Mouse (Mus musculus) Patski (cell line): ENCODE measurements around the gene Boc. TPM values are rescaled to one million over a fixed set of nuclear protein-coding genes. Genes with fewer than 3 reads are reported as not detected.
A peak's percentile ranks its signal among the peaks of the same experiment; 100 is the strongest.

Experiments
- ATAC-seq: fragments of 100-300 bp; one replicate; pipeline ENCODE4 v1.8.0; 2021
- CTCF ChIA-PET: fragments of 350-600 bp; sonication (Branson Sonifier 250); formaldehyde crosslinking; loops from one replicate; lab custom pipeline; 2022; ENCODE audit warnings: inconsistent platforms; lab: Charles Lee
- POLR2A ChIA-PET: fragments of 350-600 bp; sonication (Branson Sonifier 250); formaldehyde crosslinking; loops from one replicate; lab custom pipeline; 2022; ENCODE audit warnings: antibody characterized with exemption, inconsistent platforms; lab: Charles Lee
- DNase-seq: peaks from one replicate; pipeline ENCODE4 v3.0.0-alpha.2; 2011; ENCODE audit warnings: low read depth, low spot score
- H3K27me3 ChIP-seq: fragments of 371-371 bp; one replicate; pipeline ENCODE4 v1.5.1; 2021
- CTCF ChIP-seq: fragments of 100-300 bp; IDR thresholded peaks from one replicate; pipeline ENCODE4 v1.5.1; 2021
- in situ Hi-C: fragments of 300-500 bp; cut with MboI; formaldehyde crosslinking; loops from 3 replicates; pipeline ENCODE4 v1.11.1; 2018; ENCODE audit warnings: low pct_unique_long_range_greater_than_20kb, mixed read lengths
- polyA plus RNA-seq: library from polyadenylated mRNA; unstranded; gene quantifications from one replicate; pipeline ENCODE4 v1.2.3, GENCODE M21; 2021

Boc gene
- 13.8 TPM for polyA plus RNA-seq

DNA sequence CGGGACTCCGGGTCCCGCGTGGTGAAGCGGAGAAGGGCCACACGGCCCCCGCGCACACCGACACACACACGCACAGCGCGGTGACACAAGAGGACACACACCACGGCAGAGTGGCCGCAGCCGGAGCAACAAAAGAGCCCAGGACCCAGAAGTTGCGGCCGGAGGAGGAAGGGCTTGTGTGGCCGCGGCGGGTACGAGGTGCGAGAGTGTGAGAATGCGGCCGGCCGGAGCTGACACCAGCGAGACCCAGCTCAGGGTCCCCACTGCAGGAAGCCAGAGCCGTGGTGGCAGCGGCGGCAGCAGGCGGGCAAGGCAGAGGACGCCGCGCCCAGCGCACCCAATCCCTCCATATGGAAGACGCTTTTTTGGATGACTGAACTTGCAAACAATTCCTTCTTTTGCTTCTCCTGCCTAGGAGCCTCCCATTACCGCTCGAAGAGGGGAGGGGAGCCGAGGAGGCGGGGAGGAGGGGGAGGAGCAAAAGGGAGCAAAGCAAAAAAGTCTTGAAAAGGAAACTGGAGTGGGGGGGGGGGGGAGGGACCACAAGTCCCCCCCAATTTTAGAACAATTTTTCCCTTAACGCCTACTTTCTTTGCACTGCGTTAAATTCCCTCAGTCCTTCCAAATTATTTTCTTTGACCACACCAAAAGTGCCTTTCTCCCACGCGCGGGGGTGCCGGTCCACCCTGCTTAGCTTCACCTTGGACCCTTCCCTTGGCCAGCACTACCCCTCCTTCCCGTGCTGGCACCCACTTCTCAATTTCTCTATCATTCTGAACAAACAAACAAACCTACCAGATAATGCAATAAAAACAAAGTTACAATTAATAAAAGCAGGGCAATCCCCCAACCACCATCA lies at the start of gene Boc:
Gene Boc, minus strand, starts transcription at position 427 of the 859 bp plus-strand sequence.
- POLR2A ChIA-PET: interaction anchor here (1.1 kb wide), 2 partner anchors 14 to 20 kb away, joined by 3 to 6 read pairs; no protein-coding TSS in a partner anchor
- no peak for DNase-seq
- peak; percentile 69 for ATAC-seq
- no peak for TF ChIP-seq CTCF
- in situ Hi-C loops: no loop called here
- H3K27me3 ChIP-seq: no peaks in the 10 kb centered on the region
- CTCF ChIA-PET: interaction anchor here (0.8 to 4.4 kb wide), 2 partner anchors 14 to 74 kb away, joined by 3 to 20 read pairs; no protein-coding TSS in a partner anchor

DNA sequence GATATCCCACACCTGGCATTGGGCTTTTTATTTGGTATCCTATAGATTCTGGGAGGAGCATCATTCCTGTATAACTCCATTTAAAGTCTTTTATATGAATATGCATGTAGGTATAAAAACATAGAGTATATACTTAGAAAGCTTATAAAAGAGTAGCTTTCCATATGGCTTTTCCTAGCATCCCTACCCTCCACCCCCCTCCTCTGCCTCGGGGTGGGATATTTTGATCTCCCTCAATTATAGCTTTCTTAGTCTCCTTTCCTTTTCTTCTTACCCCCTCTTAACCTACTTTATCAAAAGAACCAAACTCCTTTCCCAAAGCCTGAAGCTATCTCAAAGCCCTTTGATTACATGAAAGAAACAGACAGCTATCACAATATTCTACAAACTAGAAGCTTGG lies 47.9 kb upstream of the Boc start:
- DNase-seq (no peak), ATAC-seq (no peak)
- H3K27me3 ChIP-seq: peaks cover 15% of the 10 kb centered on the region
- ChIA-PET POLR2A (no interaction called here), CTCF (interaction anchor here (1.0 to 2.1 kb wide), 2 partner anchors 10 to 18 kb away, joined by 3 to 6 read pairs; no protein-coding TSS in a partner anchor)
- no peak for TF ChIP-seq CTCF
- in situ Hi-C loops: no loop called here

DNA sequence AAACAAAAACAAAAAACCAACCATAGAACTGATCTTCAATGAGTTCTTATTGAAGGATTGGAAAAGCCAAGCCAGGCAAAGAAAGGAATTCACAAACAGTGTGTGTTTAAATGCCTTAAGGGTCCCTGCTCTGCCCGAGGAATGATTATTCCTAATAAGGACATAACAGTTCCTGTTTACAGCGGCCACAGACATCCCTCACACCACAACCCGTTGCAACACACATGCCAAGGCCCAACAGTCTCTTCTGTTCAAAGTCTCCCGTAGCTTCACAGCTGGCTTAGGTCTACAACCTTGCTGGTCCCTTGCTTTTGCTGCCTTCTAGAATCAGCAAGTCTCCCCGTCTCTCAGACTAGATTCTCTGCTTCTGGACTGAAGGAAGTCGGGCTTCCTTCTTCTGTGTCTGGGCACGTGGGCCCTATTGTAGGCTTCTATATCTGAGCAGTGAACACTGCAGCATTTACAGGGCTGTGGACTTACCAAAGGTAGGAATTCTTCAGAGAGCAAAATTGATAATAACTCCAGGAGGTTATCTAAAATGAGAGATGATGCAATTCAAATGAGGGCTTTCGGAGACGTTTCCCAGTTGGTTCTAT lies 45.4 kb upstream of the Boc start:
- POLR2A ChIA-PET: interaction anchor here (0.8 kb wide), 1 partner anchor 81 kb away, joined by 6 read pairs; no protein-coding TSS in a partner anchor
- ATAC-seq (no peak), DNase-seq (no peak)
- peaks cover 16% of the 10 kb centered on the region for H3K27me3 ChIP-seq
- no peak for TF ChIP-seq CTCF
- CTCF ChIA-PET: no interaction called here
- in situ Hi-C loops: no loop called here

DNA sequence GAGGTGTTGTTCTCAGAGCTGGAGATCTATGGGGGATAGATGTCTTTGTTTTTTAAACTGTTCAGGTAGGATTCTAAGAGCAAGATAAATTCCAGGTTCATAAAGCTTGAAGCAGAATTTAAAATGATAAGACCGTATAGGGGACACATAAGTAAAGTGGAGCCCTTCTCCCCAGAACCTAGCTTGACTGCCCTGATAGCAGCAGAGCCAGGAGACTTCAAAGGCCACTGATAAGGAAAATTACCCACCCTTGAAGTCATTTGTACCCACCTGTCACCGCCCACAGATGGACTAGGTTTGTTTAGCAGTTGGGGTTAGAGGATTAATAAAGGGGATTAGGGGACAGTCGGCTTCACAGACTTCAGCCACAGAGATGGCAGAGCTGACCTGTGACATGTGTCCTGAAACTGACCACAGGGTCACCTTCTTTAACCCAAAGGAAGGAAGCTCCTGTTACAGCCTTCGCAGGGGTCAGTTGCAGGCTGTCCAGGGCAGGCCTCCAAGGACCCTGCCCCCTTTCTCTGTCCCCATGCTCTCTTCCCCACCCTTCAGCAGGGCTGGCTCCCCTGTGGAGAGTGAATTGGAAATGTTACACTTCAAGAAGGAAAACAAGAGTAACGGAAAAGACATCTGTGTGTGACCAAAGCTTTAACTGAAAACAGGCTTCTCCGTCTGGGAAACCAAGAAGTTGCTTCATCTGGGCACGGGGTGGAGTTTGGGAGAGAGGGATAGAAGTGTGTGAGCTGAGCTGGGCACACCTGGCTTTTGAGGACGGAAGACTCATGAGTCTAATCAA lies 43.5 kb upstream of the Boc start:
- in situ Hi-C loops: no loop called here
- CTCF ChIA-PET: no interaction called here
- peaks cover 24% of the 10 kb centered on the region for H3K27me3 ChIP-seq
- no peak for DNase-seq
- no peak for TF ChIP-seq CTCF
- no peak for ATAC-seq
- POLR2A ChIA-PET: interaction anchor here (0.7 kb wide), 1 partner anchor 47 kb away, joined by 3 read pairs; no protein-coding TSS in a partner anchor

DNA sequence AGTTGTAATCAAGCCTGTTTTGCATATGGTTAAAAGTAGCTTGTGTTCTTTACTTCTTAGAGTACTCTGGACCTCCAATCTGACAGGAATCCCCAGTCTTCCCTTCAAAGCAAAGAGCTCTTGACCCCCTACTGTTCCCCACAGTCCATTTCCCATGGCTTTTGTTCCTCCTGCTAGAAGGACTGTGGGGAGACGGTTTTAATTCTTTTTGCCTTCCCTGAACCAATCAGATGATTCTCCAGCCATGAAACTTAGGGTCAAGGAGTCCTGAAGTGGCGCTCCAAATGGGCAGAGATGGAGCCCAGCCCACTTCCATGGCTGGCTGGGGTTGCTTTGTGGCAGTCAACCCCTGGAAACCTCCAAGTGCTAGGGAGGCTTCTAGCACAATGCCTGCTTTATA lies 42.5 kb upstream of the Boc start:
- ATAC-seq (no peak), DNase-seq (no peak)
- ChIA-PET CTCF (no interaction called here), POLR2A (no interaction called here)
- TF ChIP-seq CTCF: no peak
- peaks cover 17% of the 10 kb centered on the region for H3K27me3 ChIP-seq
- in situ Hi-C loops: no loop called here

DNA sequence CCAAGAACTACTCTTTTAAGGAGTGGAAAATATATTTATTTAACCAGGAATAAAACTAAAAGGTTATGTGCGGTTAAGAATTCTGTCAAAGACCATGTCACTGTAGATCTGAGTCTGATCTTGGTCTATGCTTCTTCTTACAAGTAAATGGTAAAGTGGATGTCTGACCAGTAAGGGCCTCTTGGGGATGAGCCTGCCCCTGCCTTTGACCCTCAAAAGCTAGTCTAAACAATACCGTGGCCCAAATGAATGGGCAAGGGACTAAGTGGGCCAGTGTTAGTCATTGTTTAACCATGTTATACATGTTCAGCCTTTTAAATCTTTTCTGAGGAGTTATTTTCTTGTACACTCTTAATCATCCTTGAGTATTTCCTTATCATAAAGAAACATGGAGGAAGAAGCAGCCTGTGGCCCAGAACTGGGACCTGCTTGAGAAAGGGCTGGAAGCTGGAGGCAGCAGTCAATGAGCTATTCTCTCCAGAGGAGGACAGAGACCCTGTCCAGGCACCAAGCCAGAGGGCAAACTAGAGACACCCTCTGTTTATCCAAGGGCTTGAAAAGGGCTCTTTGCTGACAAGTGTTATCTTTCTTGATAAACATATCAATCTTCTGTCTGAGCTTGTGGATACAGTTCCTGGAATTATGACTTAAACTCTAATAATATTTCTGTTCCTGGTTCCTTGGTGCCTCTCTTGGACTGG lies 38.6 kb upstream of the Boc start:
- ChIA-PET CTCF (interaction anchor here (1.4 kb wide), 1 partner anchor 8 kb away, joined by 3 read pairs; no protein-coding TSS in a partner anchor), POLR2A (no interaction called here)
- no peak for DNase-seq
- no peak for ATAC-seq
- TF ChIP-seq CTCF: no peak
- H3K27me3 ChIP-seq: peaks cover 10% of the 10 kb centered on the region
- in situ Hi-C loops: no loop called here

DNA sequence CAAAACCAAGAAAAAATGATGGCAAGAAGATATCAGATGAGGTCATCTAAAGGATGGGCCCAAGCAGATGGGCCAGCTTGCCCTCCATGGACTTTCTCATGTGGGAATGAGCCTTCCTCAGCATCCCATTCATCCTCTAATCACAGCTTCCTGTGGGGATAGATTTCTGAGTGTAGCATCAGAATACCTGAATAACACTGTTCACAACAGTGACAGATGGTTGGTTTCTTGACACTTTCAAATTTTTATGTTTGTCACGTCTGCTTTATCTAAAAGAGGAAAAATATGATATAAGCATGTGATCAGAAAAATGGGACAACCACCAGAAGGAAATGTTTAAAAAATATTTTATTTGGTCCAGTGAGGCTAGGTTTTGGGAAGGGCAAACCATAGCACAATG lies 30.8 kb upstream of the Boc start:
- CTCF ChIA-PET: interaction anchor here (1.5 to 1.6 kb wide), 2 partner anchors 8 to 17 kb away, joined by 3 to 6 read pairs; no protein-coding TSS in a partner anchor
- DNase-seq (no peak), ATAC-seq (no peak)
- TF ChIP-seq CTCF: no peak
- no peaks in the 10 kb centered on the region for H3K27me3 ChIP-seq
- in situ Hi-C loops: no loop called here
- POLR2A ChIA-PET: no interaction called here

DNA sequence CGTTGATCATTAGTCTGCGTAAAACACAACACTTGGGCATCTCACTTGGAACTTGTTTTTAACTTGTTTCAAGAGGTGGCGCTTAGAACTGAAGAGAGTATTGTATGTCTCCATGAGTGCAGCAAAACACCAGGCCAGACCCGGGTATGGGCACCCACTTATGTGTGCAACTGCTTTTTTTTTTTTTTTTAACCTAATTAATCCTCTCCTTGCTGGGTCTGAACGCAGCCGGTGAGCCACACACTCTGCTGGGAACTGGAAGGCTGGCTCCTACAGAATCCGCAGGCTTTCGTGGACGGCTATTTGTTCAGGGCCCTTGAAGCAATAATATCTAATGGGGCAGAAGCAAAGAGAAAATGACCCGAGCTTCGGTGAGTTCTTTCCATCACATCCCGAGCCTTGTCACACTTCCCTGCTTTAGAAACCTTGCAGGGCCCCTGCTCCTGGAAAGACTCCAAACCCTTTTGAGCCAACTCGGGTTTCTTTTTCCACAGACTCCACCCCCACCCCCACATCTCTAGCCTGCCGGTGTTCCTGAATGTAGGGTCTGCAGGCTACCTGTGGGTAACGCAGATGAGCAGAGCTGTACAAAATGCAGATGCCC lies 20.8 kb upstream of the Boc start:
- ChIA-PET POLR2A (no interaction called here), CTCF (no interaction called here)
- peaks cover 4% of the 10 kb centered on the region for H3K27me3 ChIP-seq
- no peak for TF ChIP-seq CTCF
- ATAC-seq (peak; percentile 65), DNase-seq (no peak)
- in situ Hi-C loops: no loop called here

DNA sequence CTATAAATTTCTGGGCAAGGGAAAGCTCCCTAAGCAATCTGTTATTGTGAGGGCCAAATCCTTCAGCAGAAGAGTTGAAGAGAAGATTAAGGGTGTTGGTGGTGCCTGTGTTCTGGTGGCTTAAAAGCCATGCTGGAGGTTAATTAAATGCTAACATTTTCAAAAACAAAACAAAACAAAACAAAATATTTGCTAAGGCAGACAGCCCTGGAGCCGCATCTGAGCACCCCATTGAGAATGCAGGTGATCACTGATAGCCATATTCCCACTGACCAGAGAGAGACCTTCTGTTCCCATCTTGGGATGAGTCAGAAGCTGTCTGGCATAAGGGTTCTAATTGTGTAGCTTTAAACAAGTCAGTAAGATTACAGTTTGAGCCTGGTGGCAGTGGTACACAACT lies 19.9 kb upstream of the Boc start:
- H3K27me3 ChIP-seq: peaks cover 4% of the 10 kb centered on the region
- in situ Hi-C loops: no loop called here
- ATAC-seq: no peak
- ChIA-PET POLR2A (no interaction called here), CTCF (interaction anchor here (0.6 kb wide), 1 partner anchor 22 kb away, joined by 3 read pairs; no protein-coding TSS in a partner anchor)
- no peak for DNase-seq
- TF ChIP-seq CTCF: no peak
